Mouse (Mus musculus): ENCODE results near the gene Ankk1. TPM values are rescaled to one million over a fixed set of nuclear protein-coding genes. Genes with fewer than 3 reads are reported as not detected.

The Ankk1 gene
- polyA plus RNA-seq, 1 experiment from 2014 or later = not detected

DNA sequence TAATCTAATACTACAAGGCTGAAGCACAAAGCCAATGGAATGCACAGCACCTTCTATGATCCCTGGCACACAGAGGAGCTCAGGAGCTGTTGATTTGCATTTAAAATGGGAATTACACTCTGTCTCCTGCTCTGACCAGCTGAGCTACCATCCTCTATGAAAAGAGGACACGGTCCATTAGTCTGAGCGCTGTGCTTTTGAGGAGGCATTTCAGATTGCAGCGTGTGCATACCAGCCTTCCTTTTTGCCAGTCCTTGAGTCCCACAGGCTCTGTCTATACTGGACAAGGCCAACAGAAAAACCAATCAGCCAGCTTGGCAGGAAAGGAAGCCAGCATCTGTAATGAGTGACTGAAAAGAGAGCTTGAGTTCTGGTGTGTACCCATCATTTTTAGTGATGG is 42.8 kb downstream of the Ankk1 start:
- Histone ChIP-seq H3K27me3 (ENCODE audit: control insufficient read depth, insufficient read depth, low read depth, low read length) (no peaks in the 10 kb centered on the region), H3K9me3 (replicated peaks; ENCODE audit: control insufficient read depth, low read length) (no peaks in the 10 kb centered on the region), H3K4me3 (ENCODE audit: low read depth, low read length) (no peak overlapping the region), H3K36me3 (ENCODE audit: control insufficient read depth, insufficient read depth) (no peaks in the 10 kb centered on the region), H3K9ac (ENCODE audit: low read depth, low read length) (no peak overlapping the region), H3K4me2 (ENCODE audit: low read depth, low read length) (no peak overlapping the region), H3K27ac (ENCODE audit: low read length) (no peak overlapping the region), H3K4me1 (ENCODE audit: control insufficient read depth, low read depth, low read length) (no peaks in the 10 kb centered on the region)
- 74% methylated on average over 3 of the region's 3 CpGs for WGBS (ENCODE audit: insufficient replicate concordance)
- ATAC-seq (ENCODE audit: low read depth) = no peak

- Histone ChIP-seq H3K27me3 (ENCODE audit: control insufficient read depth, insufficient read depth, low read depth, low read length) (no peaks in the 10 kb centered on the region), H3K27ac (ENCODE audit: low read length) (no peak overlapping the region), H3K9me3 (replicated peaks; ENCODE audit: control insufficient read depth, low read length) (no peaks in the 10 kb centered on the region), H3K4me3 (ENCODE audit: low read depth, low read length) (no peak overlapping the region), H3K4me1 (ENCODE audit: control insufficient read depth, low read depth, low read length) (no peaks in the 10 kb centered on the region), H3K9ac (ENCODE audit: low read depth, low read length) (no peak overlapping the region), H3K4me2 (ENCODE audit: low read depth, low read length) (no peak overlapping the region), H3K36me3 (ENCODE audit: control insufficient read depth, insufficient read depth) (no peaks in the 10 kb centered on the region)
- 64% methylated on average over 4 of the region's 4 CpGs for WGBS (ENCODE audit: insufficient replicate concordance)
- no peak for ATAC-seq (ENCODE audit: low read depth)
Measured at GRCm38 (mm10) chr9:49379962-49380361, 46.9 kb downstream of the Ankk1 start.

DNA sequence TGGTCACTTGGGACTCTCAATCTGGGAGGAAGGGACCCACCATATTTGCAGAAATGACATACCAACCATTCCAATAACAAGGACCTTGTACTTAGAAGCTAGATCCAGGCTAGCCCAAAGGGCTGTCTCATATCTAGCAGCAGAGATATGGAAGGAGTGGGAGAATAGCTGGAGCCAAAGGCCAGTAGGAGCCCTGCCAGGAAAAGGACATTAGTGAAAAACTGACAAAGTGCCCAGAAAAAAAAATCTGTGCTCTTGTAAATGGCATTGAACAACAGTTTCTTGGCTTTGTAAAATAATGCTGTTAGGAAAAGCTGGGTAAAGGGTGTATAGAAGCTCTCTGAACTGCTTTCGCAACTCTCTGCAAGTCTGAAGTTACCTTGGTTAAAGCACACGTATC is 52.9 kb downstream of the Ankk1 start:
- Histone ChIP-seq H3K9ac (ENCODE audit: low read depth, low read length) (no peak overlapping the region), H3K4me3 (ENCODE audit: low read depth, low read length) (no peak overlapping the region), H3K4me1 (ENCODE audit: control insufficient read depth, low read depth, low read length) (no peaks in the 10 kb centered on the region), H3K9me3 (replicated peaks; ENCODE audit: control insufficient read depth, low read length) (no peaks in the 10 kb centered on the region), H3K4me2 (ENCODE audit: low read depth, low read length) (no peak overlapping the region), H3K27me3 (ENCODE audit: control insufficient read depth, insufficient read depth, low read depth, low read length) (no peaks in the 10 kb centered on the region), H3K36me3 (ENCODE audit: control insufficient read depth, insufficient read depth) (no peaks in the 10 kb centered on the region), H3K27ac (ENCODE audit: low read length) (no peak overlapping the region)
- ATAC-seq (ENCODE audit: low read depth) = no peak
- 74% methylated on average over 2 of the region's 2 CpGs for WGBS (ENCODE audit: insufficient replicate concordance)

DNA sequence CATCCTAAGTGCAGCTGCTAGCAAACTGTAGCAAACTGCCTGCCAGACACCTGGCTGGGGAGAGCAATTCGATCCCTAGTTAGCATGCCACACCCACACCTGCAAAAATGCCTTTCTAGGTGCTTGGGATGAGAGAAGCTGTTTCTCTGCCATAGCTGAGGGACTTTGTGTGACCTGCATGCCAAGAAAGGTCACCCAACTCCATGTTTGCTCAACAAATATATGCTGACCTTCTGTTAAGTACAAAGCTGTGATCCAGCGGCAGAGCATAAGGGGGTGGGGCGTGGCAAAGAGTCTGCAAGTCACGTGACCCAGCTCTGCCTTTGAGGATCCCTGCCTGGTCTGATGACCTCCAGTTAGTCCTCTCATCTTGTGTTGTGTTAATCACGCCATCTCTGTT is 61.1 kb downstream of the Ankk1 start:
- Histone ChIP-seq H3K27me3 (ENCODE audit: control insufficient read depth, insufficient read depth, low read depth, low read length) (no peaks in the 10 kb centered on the region), H3K36me3 (ENCODE audit: control insufficient read depth, insufficient read depth) (no peaks in the 10 kb centered on the region), H3K4me2 (ENCODE audit: low read depth, low read length) (no peak overlapping the region), H3K9me3 (replicated peaks; ENCODE audit: control insufficient read depth, low read length) (no peaks in the 10 kb centered on the region), H3K27ac (ENCODE audit: low read length) (no peak overlapping the region), H3K4me3 (ENCODE audit: low read depth, low read length) (no peak overlapping the region), H3K9ac (ENCODE audit: low read depth, low read length) (no peak overlapping the region), H3K4me1 (ENCODE audit: control insufficient read depth, low read depth, low read length) (no peaks in the 10 kb centered on the region; the same call in 1 of the 2 replicates)
- peak; percentile 76 for ATAC-seq (ENCODE audit: low read depth)
- 13% methylated on average over 5 of the region's 5 CpGs for WGBS (ENCODE audit: insufficient replicate concordance)

Other genes starting within 250 kb of the Ankk1 start
- not detected in 2 replicates for gene Gm4894, start 176.5 kb downstream of the Ankk1 start, polyA plus RNA-seq (2015; fragmentation: Nextera tagmentation; extraction: Ambion mirVana)
- gene Drd2, start 86.4 kb downstream of the Ankk1 start, polyA plus RNA-seq (2015; fragmentation: Nextera tagmentation; extraction: Ambion mirVana) = not detected in 2 replicates
- 0.08 and 0.09 TPM in 2 replicates for gene Ttc12, start 59.2 kb upstream of the Ankk1 start, polyA plus RNA-seq (2015; fragmentation: Nextera tagmentation; extraction: Ambion mirVana)

Measured in liver, embryonic 16.5 days (tissue).